Mouse (Mus musculus): ENCODE measurements around the gene Sod2. TPM values are rescaled to one million over a fixed set of nuclear protein-coding genes. Genes with fewer than 3 reads are reported as not detected.
"Not testable (repeated sequence)": the region's sequence is repeated elsewhere in the genome, so short reads cannot be mapped to it uniquely, and the experiment has no call there.

Gene Sod2
- polyA plus RNA-seq, 1 experiment, result 269 TPM

DNA sequence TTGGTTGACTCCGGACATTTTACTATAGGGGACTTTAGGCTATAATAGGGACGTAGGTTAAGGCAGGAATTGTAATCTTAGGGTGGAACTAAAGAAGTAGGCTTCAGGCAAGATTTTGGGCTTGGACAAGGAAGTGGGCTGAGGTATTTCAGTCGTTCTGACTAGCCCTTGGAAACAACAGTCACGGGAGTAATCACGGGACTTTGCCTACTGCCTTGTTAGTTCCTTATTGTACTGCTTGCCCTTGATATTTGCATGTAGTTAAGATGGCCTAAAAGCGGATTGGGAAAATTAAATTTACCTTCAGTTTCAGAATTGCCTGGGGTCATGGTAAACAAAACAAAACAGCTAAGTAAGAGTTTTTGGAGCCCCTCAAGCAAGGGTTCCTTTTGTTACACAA is 7.6 kb upstream of the Sod2 start:
- 79% methylated on average over 6 of the region's 6 CpGs for WGBS
- H3K27ac ChIP-seq (ENCODE audit: insufficient read depth, low read length), result no peak overlapping the region
- no peak for DNase-seq
- H3K27me3 ChIP-seq (ENCODE audit: control insufficient read depth, insufficient read depth, low read length), result no peaks in the 10 kb centered on the region
- TF ChIP-seq CTCF (IDR thresholded peaks at IDR 0.05; ENCODE audit: borderline replicate concordance, insufficient read depth, low read depth, low read length), result no peak
- TF ChIP-seq POLR2A (IDR thresholded peaks at IDR 0.05; ENCODE audit: borderline replicate concordance, insufficient read depth, low read length), result no peak
- H3K4me3 ChIP-seq (replicated peaks; ENCODE audit: insufficient read depth, low read depth, low read length), result no peak overlapping the region
- H3K4me1 ChIP-seq (ENCODE audit: control insufficient read depth, insufficient read depth, low read length), result no peaks in the 10 kb centered on the region

GRCm38 (mm10) chr17:13002243-13002642 is 4.4 kb upstream of the Sod2 start:
- 94% methylated on average over 5 of the region's 5 CpGs for WGBS
- DNase-seq; H3K27me3 ChIP-seq (ENCODE audit: control insufficient read depth, insufficient read depth, low read length); H3K27ac ChIP-seq (ENCODE audit: insufficient read depth, low read length); H3K4me3 ChIP-seq (replicated peaks; ENCODE audit: insufficient read depth, low read depth, low read length); H3K4me1 ChIP-seq (ENCODE audit: control insufficient read depth, insufficient read depth, low read length): not testable (repeated sequence)

- H3K27ac ChIP-seq (ENCODE audit: insufficient read depth, low read length); DNase-seq; H3K4me3 ChIP-seq (replicated peaks; ENCODE audit: insufficient read depth, low read depth, low read length); H3K27me3 ChIP-seq (ENCODE audit: control insufficient read depth, insufficient read depth, low read length); H3K4me1 ChIP-seq (ENCODE audit: control insufficient read depth, insufficient read depth, low read length): not testable (repeated sequence)
- 48% methylated on average over 2 of the region's 2 CpGs for WGBS
These were observed 2.2 kb upstream of the Sod2 start for GRCm38 (mm10) chr17:13004436-13004835.

GRCm38 (mm10) chr17:13006984-13007383 is 338 bp downstream of the Sod2 start:
- H3K27me3 ChIP-seq (ENCODE audit: control insufficient read depth, insufficient read depth, low read length), result no peaks in the 10 kb centered on the region
- H3K4me1 ChIP-seq (ENCODE audit: control insufficient read depth, insufficient read depth, low read length), result no peaks in the 10 kb centered on the region
- no peak overlapping the region; the same call in 1 of the 2 replicates for H3K27ac ChIP-seq (ENCODE audit: insufficient read depth, low read length)
- WGBS, result 52% methylated on average over 5 of the region's 5 CpGs
- TF ChIP-seq POLR2A (IDR thresholded peaks at IDR 0.05; ENCODE audit: borderline replicate concordance, insufficient read depth, low read length) (no peak), CTCF (IDR thresholded peaks at IDR 0.05; ENCODE audit: borderline replicate concordance, insufficient read depth, low read depth, low read length) (no peak)
- DNase-seq, result no peak
- no peak overlapping the region for H3K4me3 ChIP-seq (replicated peaks; ENCODE audit: insufficient read depth, low read depth, low read length)

GRCm38 (mm10) chr17:13007730-13008425 is 1.2 kb downstream of the Sod2 start:
- peak; percentile 99 for DNase-seq
- under 1% methylated on average over 76 of the region's 76 CpGs for WGBS
- TF ChIP-seq CTCF (IDR thresholded peaks at IDR 0.05; ENCODE audit: borderline replicate concordance, insufficient read depth, low read depth, low read length) (no peak), POLR2A (IDR thresholded peaks at IDR 0.05; ENCODE audit: borderline replicate concordance, insufficient read depth, low read length) (peak; percentile 96)
- H3K4me3 ChIP-seq (replicated peaks; ENCODE audit: insufficient read depth, low read depth, low read length), result peak overlapping the region; percentile 84
- H3K4me1 ChIP-seq (ENCODE audit: control insufficient read depth, insufficient read depth, low read length), result no peaks in the 10 kb centered on the region
- H3K27ac ChIP-seq (ENCODE audit: insufficient read depth, low read length), result peak overlapping the region; percentile 79
- H3K27me3 ChIP-seq (ENCODE audit: control insufficient read depth, insufficient read depth, low read length), result no peaks in the 10 kb centered on the region

DNA sequence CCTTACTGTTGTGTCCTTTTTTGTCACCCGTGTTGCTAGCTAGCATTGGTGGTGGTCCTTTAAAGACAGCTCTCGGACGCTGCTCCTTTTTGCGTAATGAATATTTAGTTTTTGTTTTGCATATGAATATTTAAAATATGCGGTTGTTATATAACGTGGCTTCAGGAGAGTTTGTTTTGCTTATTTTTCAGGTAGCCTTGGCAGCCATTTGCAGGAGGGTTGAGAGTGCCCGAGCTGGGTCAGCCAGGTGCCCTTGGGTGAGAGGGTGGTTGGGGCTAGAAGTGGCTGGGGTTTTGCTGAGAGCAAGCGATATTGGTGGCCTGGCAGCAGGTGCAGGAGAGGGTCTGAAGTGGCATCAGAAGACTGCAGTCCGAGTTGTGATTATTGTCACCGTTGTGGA is 1.9 kb downstream of the Sod2 start:
- TF ChIP-seq POLR2A (IDR thresholded peaks at IDR 0.05; ENCODE audit: borderline replicate concordance, insufficient read depth, low read length), result no peak
- peak in 1 of 2 experiments; percentile 32 for DNase-seq
- peak overlapping the region; percentile 84 for H3K4me3 ChIP-seq (replicated peaks; ENCODE audit: insufficient read depth, low read depth, low read length)
- no peaks in the 10 kb centered on the region for H3K4me1 ChIP-seq (ENCODE audit: control insufficient read depth, insufficient read depth, low read length)
- H3K27me3 ChIP-seq (ENCODE audit: control insufficient read depth, insufficient read depth, low read length), result no peaks in the 10 kb centered on the region
- H3K27ac ChIP-seq (ENCODE audit: insufficient read depth, low read length), result peak overlapping the region; percentile 79; the same call in 1 of the 2 replicates
- 1% methylated on average over 10 of the region's 10 CpGs for WGBS

- DNase-seq, result peak in 1 of 2 experiments; percentile 51
- TF ChIP-seq POLR2A (IDR thresholded peaks at IDR 0.05; ENCODE audit: borderline replicate concordance, insufficient read depth, low read length), result no peak
- peak; percentile 42 for TF ChIP-seq CTCF (IDR thresholded peaks at IDR 0.05; ENCODE audit: borderline replicate concordance, insufficient read depth, low read depth, low read length)
- 18% methylated on average over 3 of the region's 3 CpGs for WGBS
- no peaks in the 10 kb centered on the region for H3K4me1 ChIP-seq (ENCODE audit: control insufficient read depth, insufficient read depth, low read length)
- H3K4me3 ChIP-seq (replicated peaks; ENCODE audit: insufficient read depth, low read depth, low read length), result no peak overlapping the region
- no peaks in the 10 kb centered on the region for H3K27me3 ChIP-seq (ENCODE audit: control insufficient read depth, insufficient read depth, low read length)
- no peak overlapping the region for H3K27ac ChIP-seq (ENCODE audit: insufficient read depth, low read length)
These were observed 3.2 kb downstream of the Sod2 start for GRCm38 (mm10) chr17:13009887-13010286.

- DNase-seq, result no peak
- WGBS, result 46% methylated on average over 3 of the region's 3 CpGs
- Histone ChIP-seq H3K4me1 (ENCODE audit: control insufficient read depth, insufficient read depth, low read length) (no peaks in the 10 kb centered on the region), H3K27me3 (ENCODE audit: control insufficient read depth, insufficient read depth, low read length) (no peaks in the 10 kb centered on the region), H3K27ac (ENCODE audit: insufficient read depth, low read length) (no peak overlapping the region), H3K4me3 (replicated peaks; ENCODE audit: insufficient read depth, low read depth, low read length) (no peak overlapping the region)
- no peak for TF ChIP-seq CTCF (IDR thresholded peaks at IDR 0.05; ENCODE audit: borderline replicate concordance, insufficient read depth, low read depth, low read length)
- TF ChIP-seq POLR2A (IDR thresholded peaks at IDR 0.05; ENCODE audit: borderline replicate concordance, insufficient read depth, low read length), result no peak
These were observed 6.7 kb downstream of the Sod2 start for GRCm38 (mm10) chr17:13013316-13013715.

GRCm38 (mm10) chr17:13036627-13037192 is 30.1 kb downstream of the Sod2 start:
- H3K27ac ChIP-seq (ENCODE audit: insufficient read depth, low read length); DNase-seq; H3K4me3 ChIP-seq (replicated peaks; ENCODE audit: insufficient read depth, low read depth, low read length); H3K4me1 ChIP-seq (ENCODE audit: control insufficient read depth, insufficient read depth, low read length); H3K27me3 ChIP-seq (ENCODE audit: control insufficient read depth, insufficient read depth, low read length): not testable (repeated sequence)
- WGBS, result 76% methylated on average over 4 of the region's 12 CpGs
